Mouse (Mus musculus) embryonic facial prominence, embryonic 14.5 days (tissue): Measurements from ENCODE around the gene Lacc1. TPM values are rescaled to one million over a fixed set of nuclear protein-coding genes. Genes with fewer than 3 reads are reported as not detected.
A peak's percentile ranks its signal among the peaks of the same experiment; 100 is the strongest.
"Not testable (repeated sequence)": the region's sequence is repeated elsewhere in the genome, so short reads cannot be mapped to it uniquely, and the experiment has no call there.

Experiments
- ATAC-seq: fragments of 200-750 bp; cut with Nextera tagmentation; 2 replicates; pipeline ENCODE4 v1.8.0; 2017; ENCODE audit warnings: low read depth, moderate number of reproducible peaks, moderate TSS enrichment
- DNase-seq: peaks from one replicate; pipeline ENCODE4 v3.0.0-alpha.2; 2015; ENCODE audit warnings: low spot score
- H3K27ac ChIP-seq: fragments of 300-500 bp; sonication (generic); replicated peaks from 2 replicates; pipeline ENCODE4 v1.5.1; 2014; ENCODE audit warnings: low read depth, mild to moderate bottlenecking, low read length, moderate library complexity
- H3K27me3 ChIP-seq: fragments of 300-500 bp; sonication (generic); replicated peaks from 2 replicates; pipeline ENCODE4 v1.6.1; 2014; ENCODE audit warnings: low read length; ENCODE audit not compliant: control insufficient read depth, insufficient read depth
- H3K36me3 ChIP-seq: fragments of 300-500 bp; sonication (generic); 2 replicates; pipeline ENCODE4 v1.6.1; 2014; ENCODE audit warnings: low read length, mixed read lengths; ENCODE audit not compliant: control insufficient read depth, insufficient read depth
- H3K4me1 ChIP-seq: fragments of 300-500 bp; sonication (generic); 2 replicates; pipeline ENCODE4 v1.6.1; 2014; ENCODE audit warnings: antibody characterized with exemption, low read length; ENCODE audit not compliant: control insufficient read depth, insufficient read depth
- H3K4me2 ChIP-seq: fragments of 300-500 bp; sonication (generic); 2 replicates; pipeline ENCODE4 v1.6.1; 2014; ENCODE audit warnings: low read depth, mild to moderate bottlenecking, low read length, moderate library complexity, mixed read lengths
- H3K4me3 ChIP-seq: fragments of 300-500 bp; sonication (generic); 2 replicates; pipeline ENCODE4 v1.5.1; 2014; ENCODE audit warnings: low read depth, mild to moderate bottlenecking, low read length
- H3K9ac ChIP-seq: fragments of 300-500 bp; sonication (generic); 2 replicates; pipeline ENCODE4 v1.6.1; 2014; ENCODE audit warnings: low read depth, mild to moderate bottlenecking, low read length, moderate library complexity, mixed read lengths
- H3K9me3 ChIP-seq: fragments of 300-500 bp; sonication (generic); 2 replicates; pipeline ENCODE4 v1.6.1; 2016; ENCODE audit warnings: low read length; ENCODE audit not compliant: control insufficient read depth
- WGBS: fragments of 180-500 bp; shearing (Covaris S2); extraction: QIAGEN DNeasy Blood & Tissue Kit; methylation state at CpG from one replicate; pipeline ENCODE4 v1.1.7; 2014; 5-methylcytosine and 5-hydroxymethylcytosine counted together
- polyA plus RNA-seq: library from polyadenylated mRNA; unstranded; fragments of >200 nt; fragmentation: Nextera tagmentation; extraction: Ambion mirVana; gene quantifications from 2 replicates; pipeline ENCODE4 v1.2.1, GENCODE M21; 2014

Gene Lacc1
- polyA plus RNA-seq, 1 experiment from 2014 or later, result 11.5 TPM

GRCm38 (mm10) chr14:77033391-77033790, 3.3 kb downstream of the Lacc1 start:
- Histone ChIP-seq H3K27ac (no peak overlapping the region), H3K36me3 (0 out of 2 replicates have a peak, but pooled peaks cover 3% of the 10 kb centered on the region), H3K4me3 (no peak overlapping the region), H3K27me3 (no peaks in the 10 kb centered on the region), H3K9me3 (no peaks in the 10 kb centered on the region), H3K4me2 (no peak overlapping the region), H3K9ac (no peak overlapping the region), H3K4me1 (peaks cover 8% of the 10 kb centered on the region; the same call in 1 of the 2 replicates)
- WGBS, result 92% methylated on average over 3 of the region's 3 CpGs
- ATAC-seq, result no peak
- no peak for DNase-seq

GRCm38 (mm10) chr14:77032433-77032832, 4.3 kb downstream of the Lacc1 start:
- Histone ChIP-seq H3K9ac (no peak overlapping the region), H3K27ac (no peak overlapping the region), H3K36me3 (0 out of 2 replicates have a peak, but pooled peaks cover 3% of the 10 kb centered on the region), H3K4me1 (peaks cover 7% of the 10 kb centered on the region; the same call in 1 of the 2 replicates), H3K9me3 (no peaks in the 10 kb centered on the region), H3K4me3 (no peak overlapping the region), H3K27me3 (no peaks in the 10 kb centered on the region), H3K4me2 (no peak overlapping the region)
- 69% methylated on average over 5 of the region's 5 CpGs for WGBS
- peak; percentile 41 for DNase-seq
- ATAC-seq, result no peak

GRCm38 (mm10) chr14:77030808-77031207, 5.9 kb downstream of the Lacc1 start:
- no peaks in the 10 kb centered on the region for H3K27me3 ChIP-seq
- H3K27ac ChIP-seq, result no peak overlapping the region
- 86% methylated on average over 5 of the region's 5 CpGs for WGBS
- ATAC-seq, result no peak
- H3K9ac ChIP-seq, result no peak overlapping the region
- no peak for DNase-seq
- H3K9me3 ChIP-seq, result no peaks in the 10 kb centered on the region
- H3K4me3 ChIP-seq, result no peak overlapping the region
- no peaks in the 10 kb centered on the region for H3K4me1 ChIP-seq
- 0 out of 2 replicates have a peak, but pooled peaks cover 3% of the 10 kb centered on the region for H3K36me3 ChIP-seq
- no peak overlapping the region for H3K4me2 ChIP-seq

GRCm38 (mm10) chr14:77029319-77030054, 7.2 kb downstream of the Lacc1 start:
- H3K9me3 ChIP-seq, result no peaks in the 10 kb centered on the region
- no peak overlapping the region for H3K4me3 ChIP-seq
- no peak overlapping the region; the same call in 1 of the 2 replicates for H3K27ac ChIP-seq
- no peaks in the 10 kb centered on the region for H3K27me3 ChIP-seq
- ATAC-seq (0 out of 2 replicates have a peak, but pooled peaks have one; percentile 80), DNase-seq (peak; percentile 55)
- H3K36me3 ChIP-seq, result 0 out of 2 replicates have a peak, but pooled peaks cover 3% of the 10 kb centered on the region
- H3K4me2 ChIP-seq, result no peak overlapping the region
- H3K9ac ChIP-seq, result no peak overlapping the region
- no peaks in the 10 kb centered on the region for H3K4me1 ChIP-seq
- WGBS, result 38% methylated on average over 5 of the region's 5 CpGs

GRCm38 (mm10) chr14:77024499-77024898, 12.2 kb downstream of the Lacc1 start:
- no peak overlapping the region for H3K4me3 ChIP-seq
- ATAC-seq, result no peak
- no peaks in the 10 kb centered on the region for H3K9me3 ChIP-seq
- 86% methylated on average over 3 of the region's 3 CpGs for WGBS
- DNase-seq, result peak; percentile 16
- no peaks in the 10 kb centered on the region for H3K27me3 ChIP-seq
- H3K9ac ChIP-seq, result no peak overlapping the region
- no peak overlapping the region for H3K27ac ChIP-seq
- no peak overlapping the region for H3K4me2 ChIP-seq
- no peaks in the 10 kb centered on the region for H3K4me1 ChIP-seq
- H3K36me3 ChIP-seq, result 0 out of 2 replicates have a peak, but pooled peaks cover 3% of the 10 kb centered on the region

- Histone ChIP-seq H3K4me3 (no peak overlapping the region), H3K9me3 (no peaks in the 10 kb centered on the region), H3K9ac (no peak overlapping the region), H3K36me3 (no peaks in the 10 kb centered on the region), H3K4me2 (no peak overlapping the region), H3K27ac (no peak overlapping the region), H3K4me1 (no peaks in the 10 kb centered on the region; the same call in 1 of the 2 replicates), H3K27me3 (no peaks in the 10 kb centered on the region)
- DNase-seq (peak; percentile 14), ATAC-seq (no peak)
- WGBS, result 78% methylated on average over 6 of the region's 6 CpGs
Observed at GRCm38 (mm10) chr14:77017211-77017610, 19.5 kb downstream of the Lacc1 start.

GRCm38 (mm10) chr14:77016783-77017182, 19.9 kb downstream of the Lacc1 start:
- not testable (repeated sequence) for H3K4me1 ChIP-seq, ATAC-seq, H3K9ac ChIP-seq, H3K27ac ChIP-seq, H3K9me3 ChIP-seq, H3K36me3 ChIP-seq, H3K27me3 ChIP-seq, H3K4me3 ChIP-seq, H3K4me2 ChIP-seq
- DNase-seq, result peak; percentile 15
- 46% methylated on average over 12 of the region's 12 CpGs for WGBS

GRCm38 (mm10) chr14:77011804-77012203, 24.9 kb downstream of the Lacc1 start:
- Histone ChIP-seq H3K9ac (no peak overlapping the region), H3K27ac (no peak overlapping the region), H3K27me3 (no peaks in the 10 kb centered on the region), H3K4me3 (no peak overlapping the region), H3K36me3 (no peaks in the 10 kb centered on the region), H3K4me2 (no peak overlapping the region), H3K9me3 (no peaks in the 10 kb centered on the region), H3K4me1 (no peaks in the 10 kb centered on the region; the same call in 1 of the 2 replicates)
- 2% methylated on average over 3 of the region's 3 CpGs for WGBS
- DNase-seq (peak; percentile 70), ATAC-seq (no peak)
